Mouse (Mus musculus): Measurements from ENCODE around the gene Gm6793. TPM values are rescaled to one million over a fixed set of nuclear protein-coding genes. Genes with fewer than 3 reads are reported as not detected.

Gm6793 gene
- polyA plus RNA-seq, 1 experiment from 2014 or later: 0.93 TPM

Other genes with a start within 250 kb of the Gm6793 start
- 214 and 223 TPM in 2 replicates for gene Cfdp1, start 160.7 kb downstream of the Gm6793 start, polyA plus RNA-seq (2014; fragmentation: Nextera tagmentation; extraction: Ambion mirVana)
- 7.5 and 11.0 TPM in 2 replicates for gene Tmem170, start 138.3 kb downstream of the Gm6793 start, polyA plus RNA-seq (2014; fragmentation: Nextera tagmentation; extraction: Ambion mirVana)
- 2.9 and 3.2 TPM in 2 replicates for gene Chst5, start 104.6 kb downstream of the Gm6793 start, polyA plus RNA-seq (2014; fragmentation: Nextera tagmentation; extraction: Ambion mirVana)
- gene Tmem231, start 81.2 kb downstream of the Gm6793 start, polyA plus RNA-seq (2014; fragmentation: Nextera tagmentation; extraction: Ambion mirVana): 13.8 and 16.1 TPM in 2 replicates
- gene Gabarapl2, start 74.3 kb downstream of the Gm6793 start, polyA plus RNA-seq (2014; fragmentation: Nextera tagmentation; extraction: Ambion mirVana): 347 and 351 TPM in 2 replicates
- gene Adat1, start 22.7 kb downstream of the Gm6793 start, polyA plus RNA-seq (2014; fragmentation: Nextera tagmentation; extraction: Ambion mirVana): 9.4 and 14.0 TPM in 2 replicates
- 239 and 248 TPM in 2 replicates for gene Kars, start 3.7 kb downstream of the Gm6793 start, polyA plus RNA-seq (2014; fragmentation: Nextera tagmentation; extraction: Ambion mirVana)
- 31.9 and 33.5 TPM in 2 replicates for gene Terf2ip, start 3.6 kb downstream of the Gm6793 start, polyA plus RNA-seq (2014; fragmentation: Nextera tagmentation; extraction: Ambion mirVana)